Mouse (Mus musculus) embryonic facial prominence, embryonic 14.5 days (tissue): ENCODE results near the gene Mtfr2. TPM values are rescaled to one million over a fixed set of nuclear protein-coding genes. Genes with fewer than 3 reads are reported as not detected.

Experiments
- ATAC-seq: fragments of 200-750 bp; cut with Nextera tagmentation; 2 replicates; pipeline ENCODE4 v1.8.0; 2017; ENCODE audit warnings: low read depth, moderate number of reproducible peaks, moderate TSS enrichment
- DNase-seq: peaks from one replicate; pipeline ENCODE4 v3.0.0-alpha.2; 2015; ENCODE audit warnings: low spot score
- H3K27ac ChIP-seq: fragments of 300-500 bp; sonication (generic); replicated peaks from 2 replicates; pipeline ENCODE4 v1.5.1; 2014; ENCODE audit warnings: low read depth, mild to moderate bottlenecking, low read length, moderate library complexity
- H3K27me3 ChIP-seq: fragments of 300-500 bp; sonication (generic); replicated peaks from 2 replicates; pipeline ENCODE4 v1.6.1; 2014; ENCODE audit warnings: low read length; ENCODE audit not compliant: control insufficient read depth, insufficient read depth
- H3K36me3 ChIP-seq: fragments of 300-500 bp; sonication (generic); 2 replicates; pipeline ENCODE4 v1.6.1; 2014; ENCODE audit warnings: low read length, mixed read lengths; ENCODE audit not compliant: control insufficient read depth, insufficient read depth
- H3K4me1 ChIP-seq: fragments of 300-500 bp; sonication (generic); 2 replicates; pipeline ENCODE4 v1.6.1; 2014; ENCODE audit warnings: antibody characterized with exemption, low read length; ENCODE audit not compliant: control insufficient read depth, insufficient read depth
- H3K4me2 ChIP-seq: fragments of 300-500 bp; sonication (generic); 2 replicates; pipeline ENCODE4 v1.6.1; 2014; ENCODE audit warnings: low read depth, mild to moderate bottlenecking, low read length, moderate library complexity, mixed read lengths
- H3K4me3 ChIP-seq: fragments of 300-500 bp; sonication (generic); 2 replicates; pipeline ENCODE4 v1.5.1; 2014; ENCODE audit warnings: low read depth, mild to moderate bottlenecking, low read length
- H3K9ac ChIP-seq: fragments of 300-500 bp; sonication (generic); 2 replicates; pipeline ENCODE4 v1.6.1; 2014; ENCODE audit warnings: low read depth, mild to moderate bottlenecking, low read length, moderate library complexity, mixed read lengths
- H3K9me3 ChIP-seq: fragments of 300-500 bp; sonication (generic); 2 replicates; pipeline ENCODE4 v1.6.1; 2016; ENCODE audit warnings: low read length; ENCODE audit not compliant: control insufficient read depth
- WGBS: fragments of 180-500 bp; shearing (Covaris S2); extraction: QIAGEN DNeasy Blood & Tissue Kit; methylation state at CpG from one replicate; pipeline ENCODE4 v1.1.7; 2014; 5-methylcytosine and 5-hydroxymethylcytosine counted together
- polyA plus RNA-seq: library from polyadenylated mRNA; unstranded; fragments of >200 nt; fragmentation: Nextera tagmentation; extraction: Ambion mirVana; gene quantifications from 2 replicates; pipeline ENCODE4 v1.2.1, GENCODE M21; 2014

The Mtfr2 gene
- 1.4 TPM in 2 replicates for polyA plus RNA-seq

DNA sequence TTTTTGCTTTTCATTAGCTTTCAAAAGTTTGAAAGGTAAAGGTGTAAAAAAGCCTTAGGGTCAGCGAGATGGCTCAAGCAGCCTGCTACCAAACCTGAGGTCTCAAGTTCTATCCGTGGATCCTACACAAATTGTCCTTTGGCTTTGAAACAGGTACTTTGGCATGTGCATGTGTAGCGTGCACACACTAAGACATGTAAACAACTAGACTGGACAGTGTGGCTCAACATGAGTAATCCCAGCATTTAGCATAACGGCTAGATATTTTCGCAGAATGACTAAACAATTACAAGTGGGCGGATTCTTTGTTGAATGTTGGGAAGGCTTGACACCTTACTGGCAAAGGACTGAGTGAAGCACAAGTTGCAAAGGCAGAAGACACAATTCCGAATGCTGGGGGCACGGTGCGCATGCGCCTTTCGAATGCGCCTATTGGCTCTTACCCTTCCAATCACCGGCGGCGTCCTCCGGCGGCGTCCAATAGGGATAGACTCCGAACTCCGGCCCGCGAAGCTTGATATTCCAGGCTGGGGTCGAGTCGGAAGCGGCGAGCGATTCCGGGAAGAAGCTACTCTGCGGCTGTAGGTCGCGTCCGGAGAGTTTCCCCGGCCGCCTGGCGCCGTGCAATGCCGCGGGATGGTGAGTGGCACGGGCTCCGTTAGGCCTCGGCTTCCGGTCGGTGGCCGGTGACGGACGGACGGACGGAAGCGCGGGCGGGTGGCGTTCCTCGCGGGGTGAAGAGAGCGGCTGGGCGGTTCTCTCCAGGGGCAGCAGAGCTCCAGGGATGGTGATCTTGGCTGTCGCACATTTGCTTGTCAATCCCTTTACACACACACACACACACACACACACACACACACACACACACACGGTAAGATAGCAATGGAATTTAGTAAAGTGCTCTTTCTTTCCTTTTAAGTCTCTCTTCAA lies at the start of gene Mtfr2:
Mtfr2 (plus strand) TSS at position 486 of the 930 bp plus-strand sequence.
- no peak within 1 kb of the TSS; the same call in 1 of the 2 replicates for H3K27ac ChIP-seq
- WGBS = 2% methylated on average over 34 of the region's 58 CpGs
- peaks cover 30% of the 10 kb centered on the region for H3K36me3 ChIP-seq

DNA sequence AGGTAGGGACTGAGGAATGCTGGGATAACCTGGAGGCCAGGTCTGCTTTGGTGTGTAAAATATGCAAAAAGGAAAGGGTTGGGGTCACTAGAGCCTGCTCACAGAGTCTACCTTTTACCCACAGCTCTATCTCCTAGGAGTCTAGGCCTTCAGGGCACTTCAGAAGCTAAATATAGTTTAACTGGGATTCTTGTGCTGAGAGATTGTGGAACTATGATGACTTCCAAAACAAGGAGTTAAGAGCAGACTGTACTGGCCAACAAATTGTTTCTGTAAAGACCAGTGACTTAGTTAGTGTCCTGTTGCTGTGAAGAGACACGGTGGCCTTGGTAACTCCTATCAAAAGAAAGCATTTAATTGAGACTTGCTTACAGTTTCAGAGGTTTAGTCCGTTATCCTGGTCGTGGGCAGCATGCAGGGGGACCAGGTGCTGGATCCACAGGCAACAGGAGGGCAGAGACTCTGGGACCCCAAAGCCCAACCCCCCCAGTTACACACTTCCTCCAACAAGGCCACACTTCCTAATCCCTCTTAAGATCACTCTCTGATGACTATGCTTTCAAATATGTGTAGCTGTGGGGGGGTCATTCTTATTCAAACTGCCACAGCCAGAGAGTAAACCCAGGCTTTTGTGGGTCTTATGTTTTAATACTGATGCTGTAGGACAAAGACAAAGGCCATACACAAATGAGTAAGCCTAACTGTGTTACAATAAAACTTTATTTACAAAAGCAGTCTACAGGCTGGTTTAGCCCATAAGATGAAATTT lies 49.2 kb upstream of the Mtfr2 start:
- Histone ChIP-seq H3K27ac (no peak overlapping the region), H3K27me3 (no peaks in the 10 kb centered on the region)
- no peak for DNase-seq

More for the DNA sequence above, at the start of gene Mtfr2:
- H3K9me3 ChIP-seq = no peaks in the 10 kb centered on the region
- peak within 1 kb of the TSS; percentile 70 for H3K4me2 ChIP-seq
- DNase-seq (peak; percentile 97), ATAC-seq (peak; percentile 96)
- no peaks in the 10 kb centered on the region for H3K27me3 ChIP-seq
- peak within 1 kb of the TSS; percentile 55 for H3K9ac ChIP-seq
- no peaks in the 10 kb centered on the region; the same call in 1 of the 2 replicates for H3K4me1 ChIP-seq
- H3K4me3 ChIP-seq = peak within 1 kb of the TSS; percentile 52

DNA sequence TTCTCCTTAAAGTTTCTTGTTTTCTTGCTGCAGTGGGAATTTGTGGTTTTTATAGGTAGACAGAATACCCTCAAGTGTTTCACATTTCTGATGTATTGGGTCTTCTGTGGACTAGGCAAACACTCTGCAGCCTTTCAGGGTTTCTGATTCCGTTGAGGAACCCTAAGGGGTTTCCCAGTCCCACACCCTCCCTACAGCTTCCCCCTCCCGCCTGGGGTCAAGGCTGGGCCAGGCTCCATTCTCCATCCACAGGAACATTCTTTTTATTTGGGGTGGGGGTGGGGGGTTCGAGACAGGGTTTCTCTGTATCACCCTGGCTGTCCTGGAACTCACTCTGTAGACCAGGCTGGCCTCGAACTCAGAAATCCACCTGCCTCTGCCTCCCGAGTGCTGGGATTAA lies 48.5 kb upstream of the Mtfr2 start:
- no peak overlapping the region for H3K4me2 ChIP-seq
- ATAC-seq (no peak), DNase-seq (no peak)
- H3K9me3 ChIP-seq = no peaks in the 10 kb centered on the region
- H3K4me1 ChIP-seq = no peaks in the 10 kb centered on the region
- WGBS = 68% methylated on average over 5 of the region's 5 CpGs
- no peak overlapping the region for H3K27ac ChIP-seq
- no peaks in the 10 kb centered on the region for H3K27me3 ChIP-seq
- no peak overlapping the region for H3K4me3 ChIP-seq
- H3K9ac ChIP-seq = no peak overlapping the region
- no peaks in the 10 kb centered on the region for H3K36me3 ChIP-seq

More for the DNA sequence above, 49.2 kb upstream of the Mtfr2 start:
- WGBS = 50% methylated on average over 3 of the region's 3 CpGs
- H3K9ac ChIP-seq = no peak overlapping the region
- H3K4me1 ChIP-seq = no peaks in the 10 kb centered on the region
- ATAC-seq = no peak
- no peaks in the 10 kb centered on the region for H3K36me3 ChIP-seq
- no peak overlapping the region for H3K4me2 ChIP-seq
- no peaks in the 10 kb centered on the region for H3K9me3 ChIP-seq
- no peak overlapping the region for H3K4me3 ChIP-seq

DNA sequence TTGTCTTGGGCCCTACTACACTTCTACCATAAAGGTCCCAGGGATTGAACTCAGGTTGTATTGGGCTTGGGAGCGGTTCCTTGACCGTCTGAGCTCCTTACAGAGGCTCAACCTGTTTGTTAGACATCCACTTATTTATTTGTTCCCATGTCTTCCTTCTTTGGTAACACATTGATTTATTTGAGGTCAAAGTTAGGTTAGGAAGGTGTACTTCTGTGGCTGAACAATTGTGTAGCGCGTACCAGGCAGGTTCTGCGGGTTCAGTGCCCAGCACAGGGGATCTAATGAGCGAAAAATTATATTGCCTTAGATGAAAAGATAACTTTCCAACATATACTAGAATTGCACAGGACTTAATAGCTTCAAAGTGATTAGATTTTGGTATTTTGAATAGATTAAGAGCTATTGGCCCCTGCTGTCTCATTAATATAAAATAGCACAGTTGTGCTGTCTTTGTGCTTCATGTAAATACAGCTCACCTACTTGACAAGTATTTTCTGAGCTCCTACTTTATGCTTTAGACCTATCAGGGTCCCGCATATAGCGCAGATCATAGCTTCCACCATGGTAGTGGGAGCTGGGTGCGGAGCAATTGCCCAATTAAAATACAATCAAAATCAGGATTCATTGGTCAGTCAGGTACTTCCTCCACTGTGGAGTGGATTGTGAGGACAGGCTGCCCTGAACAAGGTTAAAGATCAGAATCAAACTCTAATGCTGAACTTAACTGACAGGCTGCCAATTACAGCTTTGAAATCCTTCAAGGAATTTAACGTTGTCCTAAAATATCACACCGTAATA lies 36.4 kb upstream of the Mtfr2 start:
- Histone ChIP-seq H3K4me3 (peak overlapping the region; percentile 85), H3K27ac (peak overlapping the region; percentile 100), H3K4me2 (peak overlapping the region; percentile 89), H3K4me1 (peaks cover 17% of the 10 kb centered on the region), H3K9me3 (no peaks in the 10 kb centered on the region), H3K36me3 (no peaks in the 10 kb centered on the region), H3K9ac (peak overlapping the region; percentile 99), H3K27me3 (no peaks in the 10 kb centered on the region)
- ATAC-seq (no peak), DNase-seq (no peak)
- WGBS = 48% methylated on average over 11 of the region's 11 CpGs

DNA sequence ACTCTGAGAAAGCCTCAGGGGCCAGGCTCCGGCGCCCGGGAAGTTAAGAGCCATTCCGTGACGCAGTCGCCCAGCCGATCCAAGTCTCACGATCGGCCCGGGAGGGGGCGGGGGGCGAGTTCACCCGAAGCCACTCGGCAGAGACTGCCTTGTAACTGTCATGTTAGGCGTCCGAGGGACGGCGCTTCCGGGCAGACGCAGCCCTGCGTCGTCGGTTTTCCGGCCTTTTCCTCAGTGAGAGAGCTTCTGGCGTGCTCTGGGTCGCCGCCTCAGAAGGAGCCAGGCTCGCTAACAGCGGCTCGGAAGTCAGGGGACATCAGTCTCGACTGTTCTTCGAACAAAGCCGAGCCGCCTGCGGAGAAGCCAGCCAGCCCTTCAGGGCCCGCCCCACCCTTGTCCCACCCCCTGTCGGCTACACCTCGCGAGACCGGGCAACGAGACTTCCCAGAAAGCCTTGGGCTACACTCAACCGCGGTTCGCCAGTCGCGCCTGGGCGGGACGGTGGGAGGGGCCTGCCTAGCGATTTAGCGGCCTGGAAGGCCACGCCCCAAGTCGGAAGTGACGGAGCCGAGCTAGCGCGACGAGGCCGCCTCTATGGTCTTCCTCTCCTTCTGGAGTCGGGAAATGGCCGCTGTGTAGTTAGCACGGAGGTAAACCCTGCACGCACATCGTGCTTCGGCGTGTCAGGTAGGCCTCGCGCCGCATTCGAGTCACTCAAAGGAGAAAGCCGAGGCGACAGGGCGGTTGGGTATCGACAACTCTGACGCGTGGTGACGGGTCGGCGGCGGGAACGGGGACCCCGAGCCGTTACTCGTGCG lies 35.4 kb upstream of the Mtfr2 start, which contains the start of gene Bclaf1:
Bclaf1 (plus strand) TSS at position 552 of the 818 bp plus-strand sequence.
- Histone ChIP-seq H3K4me1 (peaks cover 17% of the 10 kb centered on the region), H3K27me3 (no peaks in the 10 kb centered on the region), H3K9ac (peak within 1 kb of the TSS; percentile 99), H3K36me3 (no peaks in the 10 kb centered on the region), H3K4me2 (peak within 1 kb of the TSS; percentile 89), H3K9me3 (no peaks in the 10 kb centered on the region), H3K27ac (peak within 1 kb of the TSS; percentile 100), H3K4me3 (peak within 1 kb of the TSS; percentile 85)
- under 1% methylated on average over 54 of the region's 84 CpGs for WGBS
- DNase-seq (peak; percentile 100), ATAC-seq (peak; percentile 98)

DNA sequence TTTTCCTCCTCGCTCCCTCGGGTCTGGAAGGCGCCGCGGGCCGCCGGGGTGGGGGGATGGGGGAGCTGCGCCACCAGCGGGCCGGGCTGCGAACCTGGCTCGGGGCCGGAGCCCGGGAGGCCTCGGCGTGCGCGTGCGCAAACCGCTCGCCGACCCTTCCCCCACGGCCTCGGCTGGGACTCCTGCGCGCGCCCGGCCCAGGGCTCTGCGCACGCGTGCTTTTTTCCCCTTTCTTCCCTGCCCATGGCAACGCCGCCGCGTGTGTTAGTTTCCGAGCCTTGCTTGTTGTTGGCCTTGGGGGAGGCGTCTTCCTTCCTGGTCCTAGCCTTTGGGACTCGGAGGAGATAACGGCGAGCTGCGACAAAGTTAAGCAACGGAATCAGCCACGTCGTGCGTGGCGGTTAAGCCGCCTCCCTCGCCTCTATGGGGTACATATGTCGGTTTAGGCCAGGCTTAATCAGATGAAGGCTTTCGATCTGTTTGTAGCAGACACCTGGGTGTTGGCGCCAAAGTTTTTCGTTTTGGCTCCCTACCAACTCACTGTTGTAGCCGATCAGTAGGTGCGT lies 34.8 kb upstream of the Mtfr2 start:
- Histone ChIP-seq H3K4me1 (peaks cover 17% of the 10 kb centered on the region), H3K9me3 (no peaks in the 10 kb centered on the region), H3K27me3 (no peaks in the 10 kb centered on the region), H3K4me2 (peak overlapping the region; percentile 63), H3K36me3 (no peaks in the 10 kb centered on the region), H3K4me3 (peak overlapping the region; percentile 85), H3K9ac (peak overlapping the region; percentile 99), H3K27ac (peak overlapping the region; percentile 100)
- ATAC-seq (peak; percentile 80), DNase-seq (peak; percentile 93)
- 1% methylated on average over 20 of the region's 54 CpGs for WGBS

DNA sequence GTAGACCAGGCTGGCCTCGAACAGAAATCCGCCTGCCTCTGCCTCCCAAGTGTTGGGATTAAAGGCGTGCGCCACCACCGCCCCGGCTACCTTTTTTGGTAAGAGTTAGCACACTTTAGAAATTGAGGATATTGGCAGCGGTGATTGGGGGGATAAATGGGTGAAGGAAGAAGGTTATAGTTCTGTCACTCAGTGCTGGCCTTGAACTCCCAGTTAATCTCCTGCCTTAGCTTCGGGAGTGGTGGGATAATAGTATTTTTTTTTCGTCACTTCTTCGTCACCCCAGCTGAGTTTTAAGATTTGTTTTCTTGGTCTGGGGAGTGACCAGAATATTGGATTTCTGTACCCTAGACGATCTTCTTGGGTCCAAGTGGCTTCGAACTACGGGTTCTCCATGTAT lies 34.1 kb upstream of the Mtfr2 start:
- peaks cover 17% of the 10 kb centered on the region for H3K4me1 ChIP-seq
- H3K4me2 ChIP-seq = peak overlapping the region; percentile 63
- peak overlapping the region; percentile 85 for H3K4me3 ChIP-seq
- peaks cover 3% of the 10 kb centered on the region; the same call in 1 of the 2 replicates for H3K36me3 ChIP-seq
- ATAC-seq = no peak
- no peak overlapping the region for H3K27ac ChIP-seq
- peak overlapping the region; percentile 99 for H3K9ac ChIP-seq
- no peaks in the 10 kb centered on the region for H3K9me3 ChIP-seq
- no peak for DNase-seq
- H3K27me3 ChIP-seq = no peaks in the 10 kb centered on the region
- WGBS = 54% methylated on average over 13 of the region's 13 CpGs
